Mouse (Mus musculus) left cerebral cortex, adult 9 months (tissue): ENCODE measurements around the gene Nosip.

ENCODE experiments used
- DNase-seq, 2 experiments: peaks; one replicate each; pipeline ENCODE4 v3.0.0; 2022; ENCODE audit warnings: low spot score in 2 of 2

The Nosip gene

DNA sequence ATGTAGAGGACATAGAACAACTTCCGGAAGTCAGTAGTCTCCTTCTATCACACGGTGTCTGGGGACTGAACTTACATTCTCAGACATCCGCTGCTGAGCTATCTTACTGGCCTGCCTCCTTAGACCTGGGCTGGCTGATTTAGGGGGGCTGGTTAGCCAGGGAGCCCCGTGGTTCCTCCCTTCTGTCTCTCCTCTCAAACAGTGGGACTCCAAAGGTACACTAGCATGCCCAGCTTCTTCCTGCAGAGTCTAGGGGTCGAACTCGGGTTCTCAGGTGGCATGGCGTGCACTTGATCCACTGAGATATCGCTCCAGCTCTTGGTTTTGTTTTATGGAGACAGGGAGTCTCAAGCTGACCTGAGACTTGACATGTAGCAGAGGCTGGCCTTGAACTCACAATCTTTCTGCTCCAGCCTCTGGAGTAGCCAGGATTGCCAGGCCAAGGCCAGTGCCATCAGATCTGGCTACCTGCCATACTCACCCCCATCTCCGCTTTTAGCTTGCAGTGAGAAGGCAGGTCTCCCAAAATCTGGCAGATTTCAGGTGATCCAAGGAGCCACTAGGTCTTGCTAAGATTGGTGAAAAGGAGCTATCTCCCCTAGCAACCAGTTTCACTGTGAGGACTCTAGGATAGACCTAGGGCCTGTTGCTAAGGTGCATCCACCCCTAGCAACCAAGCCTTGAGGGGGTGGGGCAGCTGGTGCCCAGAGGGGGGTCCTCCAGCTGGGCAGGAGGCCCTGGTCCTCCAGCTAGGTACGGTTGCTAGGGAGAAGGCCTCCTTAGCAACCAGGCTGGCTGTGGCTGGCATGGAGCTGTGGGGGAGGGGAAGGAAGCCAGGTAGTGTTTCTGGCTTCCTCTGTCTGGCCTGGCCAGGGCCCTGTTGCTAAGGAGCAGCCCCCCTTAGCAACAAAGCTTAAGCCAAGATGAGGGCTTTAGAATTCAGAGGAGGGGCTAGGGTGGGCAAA lies 3.3 kb upstream of the Nosip start:
- no peak for DNase-seq

DNA sequence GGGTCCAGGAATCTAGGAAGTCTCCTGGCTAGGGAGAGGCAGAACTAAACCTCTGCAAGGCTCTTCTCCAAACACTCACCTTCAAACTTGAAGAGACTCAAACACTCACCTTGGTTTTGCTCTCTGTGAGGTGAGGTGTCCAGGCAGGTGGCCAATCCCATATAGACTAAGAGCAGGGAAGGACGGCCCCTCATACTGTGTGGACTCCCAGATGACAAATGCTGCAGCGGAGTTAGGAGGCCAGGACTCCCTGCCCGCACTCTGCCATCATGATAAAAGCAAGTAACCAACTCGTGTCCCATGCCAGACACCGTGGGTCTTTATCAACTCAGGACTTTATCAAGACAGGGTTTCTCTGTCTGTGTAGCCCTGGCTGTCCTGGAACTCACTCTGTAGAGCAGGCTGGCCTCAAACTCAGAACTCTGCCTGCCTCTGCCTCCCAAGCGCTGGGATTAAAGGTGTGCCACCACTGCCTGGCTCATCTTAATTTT lies 1.6 kb upstream of the Nosip start:
- no peak for DNase-seq

- DNase-seq: no peak
Measured at GRCm38 (mm10) chr7:45061532-45062075, 625 bp upstream of the Nosip start.

GRCm38 (mm10) chr7:45067190-45067999 lies 5.2 kb downstream of the Nosip start:
- no peak for DNase-seq

- no peak for DNase-seq
Measured at GRCm38 (mm10) chr7:45068000-45068318, 5.7 kb downstream of the Nosip start.

GRCm38 (mm10) chr7:45069671-45070070 lies 7.4 kb downstream of the Nosip start:
- no peak for DNase-seq

DNA sequence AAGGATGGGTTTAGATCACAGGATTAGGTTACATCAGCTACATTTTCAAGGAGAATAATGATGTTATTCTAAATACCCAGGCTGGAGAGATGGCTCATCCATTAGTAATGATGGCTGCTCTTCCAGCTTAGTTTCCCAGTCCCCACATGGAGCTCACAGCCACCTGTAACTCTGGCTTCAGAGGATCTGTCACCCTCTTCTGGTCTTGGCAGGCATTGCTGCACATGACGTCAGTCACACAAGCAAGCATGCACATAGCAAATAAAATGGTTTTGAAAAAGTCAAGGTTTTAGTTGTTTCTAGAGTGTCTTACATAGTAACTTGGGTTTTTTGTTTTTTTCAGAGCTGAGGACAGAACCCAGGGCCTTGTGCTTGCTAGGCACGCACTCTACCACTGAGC lies 10.0 kb downstream of the Nosip start:
- no peak for DNase-seq

GRCm38 (mm10) chr7:45073171-45073707 lies 11.0 kb downstream of the Nosip start:
- no peak for DNase-seq

- DNase-seq: no peak
Measured at GRCm38 (mm10) chr7:45073949-45074348, 11.7 kb downstream of the Nosip start.

GRCm38 (mm10) chr7:45075405-45075804 lies 13.2 kb downstream of the Nosip start:
- DNase-seq: no peak

GRCm38 (mm10) chr7:45076501-45076900 lies 14.3 kb downstream of the Nosip start:
- DNase-seq: no peak

GRCm38 (mm10) chr7:45077322-45077721 lies 15.1 kb downstream of the Nosip start:
- DNase-seq: no peak

- DNase-seq: no peak
Measured at GRCm38 (mm10) chr7:45077829-45078228, 15.6 kb downstream of the Nosip start.

DNA sequence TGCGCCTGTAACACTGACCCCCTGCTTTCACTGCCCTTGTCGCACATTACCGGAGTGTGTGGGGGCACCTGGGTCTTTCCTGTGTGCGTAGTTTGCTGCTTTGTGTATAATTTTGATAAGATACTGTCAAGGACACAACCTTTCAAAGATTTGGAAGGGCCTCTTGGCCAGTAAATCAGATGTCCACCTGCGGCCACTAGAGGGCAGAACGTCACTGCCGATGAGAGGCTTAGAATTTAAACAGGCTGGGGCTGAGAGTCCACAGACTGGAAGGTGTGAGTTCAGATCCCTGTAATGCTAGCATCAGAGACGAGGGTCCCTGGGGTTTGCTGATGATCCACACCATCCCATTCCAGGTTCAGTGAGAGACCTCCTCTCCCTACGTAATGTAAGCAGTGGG lies 16.3 kb downstream of the Nosip start:
- DNase-seq: peak in 1 of 2 experiments; percentile 62

DNA sequence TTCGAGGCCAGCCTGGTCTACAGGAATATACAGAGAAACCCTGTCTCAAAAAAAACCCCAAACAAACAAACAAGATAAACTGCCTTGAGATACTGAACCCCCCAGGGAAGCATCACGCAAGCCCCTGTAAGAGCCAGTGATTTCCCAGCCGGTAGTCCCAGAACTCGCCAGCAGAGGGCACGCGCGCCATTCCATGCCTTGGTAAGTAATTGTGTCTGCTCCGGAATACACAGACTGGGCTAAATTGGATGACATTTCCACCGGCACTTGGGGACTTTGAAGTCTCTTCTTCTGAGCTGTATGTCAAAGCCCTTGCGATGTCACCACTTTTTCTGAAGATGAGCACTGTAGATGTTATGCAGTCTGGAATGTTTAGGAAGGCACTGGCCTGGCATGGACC lies 17.6 kb downstream of the Nosip start:
- DNase-seq: peak in 1 of 2 experiments; percentile 93

GRCm38 (mm10) chr7:45081016-45081415 lies 18.8 kb downstream of the Nosip start:
- DNase-seq: no peak

- DNase-seq: peak in 1 of 2 experiments; percentile 19
Measured at GRCm38 (mm10) chr7:45082401-45083299, 20.4 kb downstream of the Nosip start.

GRCm38 (mm10) chr7:45083300-45083890 lies 21.2 kb downstream of the Nosip start:
- DNase-seq: no peak

DNA sequence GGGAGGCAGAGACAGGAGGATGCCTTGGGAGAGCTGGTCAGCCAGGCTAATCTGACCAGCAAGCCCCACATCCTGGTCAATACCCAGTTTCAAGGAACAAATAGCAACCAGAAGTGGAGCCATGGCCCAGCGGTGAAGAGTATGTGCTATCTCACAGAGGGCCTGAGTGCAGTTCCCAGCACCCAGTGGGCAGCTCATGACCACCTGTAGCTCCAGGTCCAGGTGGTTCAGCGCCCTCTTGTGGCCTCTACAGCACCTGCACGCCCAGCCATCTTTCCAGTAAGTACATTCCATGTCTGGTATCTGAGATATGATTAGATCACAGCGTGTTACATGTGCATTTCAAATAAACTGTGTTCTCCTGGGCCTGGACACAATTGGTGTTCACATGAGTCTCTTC lies 23.9 kb downstream of the Nosip start:
- no peak for DNase-seq

GRCm38 (mm10) chr7:45088597-45088996 lies 26.4 kb downstream of the Nosip start:
- DNase-seq: no peak
